Mouse (Mus musculus): ENCODE data around the gene Baz2b. TPM values are rescaled to one million over a fixed set of nuclear protein-coding genes. Genes with fewer than 3 reads are reported as not detected.
A peak's percentile ranks its signal among the peaks of the same experiment; 100 is the strongest.

Baz2b gene
- 10 to 100 TPM; 56.7 to 73.3 (median 59.7) TPM for total RNA-seq (2022)

DNA sequence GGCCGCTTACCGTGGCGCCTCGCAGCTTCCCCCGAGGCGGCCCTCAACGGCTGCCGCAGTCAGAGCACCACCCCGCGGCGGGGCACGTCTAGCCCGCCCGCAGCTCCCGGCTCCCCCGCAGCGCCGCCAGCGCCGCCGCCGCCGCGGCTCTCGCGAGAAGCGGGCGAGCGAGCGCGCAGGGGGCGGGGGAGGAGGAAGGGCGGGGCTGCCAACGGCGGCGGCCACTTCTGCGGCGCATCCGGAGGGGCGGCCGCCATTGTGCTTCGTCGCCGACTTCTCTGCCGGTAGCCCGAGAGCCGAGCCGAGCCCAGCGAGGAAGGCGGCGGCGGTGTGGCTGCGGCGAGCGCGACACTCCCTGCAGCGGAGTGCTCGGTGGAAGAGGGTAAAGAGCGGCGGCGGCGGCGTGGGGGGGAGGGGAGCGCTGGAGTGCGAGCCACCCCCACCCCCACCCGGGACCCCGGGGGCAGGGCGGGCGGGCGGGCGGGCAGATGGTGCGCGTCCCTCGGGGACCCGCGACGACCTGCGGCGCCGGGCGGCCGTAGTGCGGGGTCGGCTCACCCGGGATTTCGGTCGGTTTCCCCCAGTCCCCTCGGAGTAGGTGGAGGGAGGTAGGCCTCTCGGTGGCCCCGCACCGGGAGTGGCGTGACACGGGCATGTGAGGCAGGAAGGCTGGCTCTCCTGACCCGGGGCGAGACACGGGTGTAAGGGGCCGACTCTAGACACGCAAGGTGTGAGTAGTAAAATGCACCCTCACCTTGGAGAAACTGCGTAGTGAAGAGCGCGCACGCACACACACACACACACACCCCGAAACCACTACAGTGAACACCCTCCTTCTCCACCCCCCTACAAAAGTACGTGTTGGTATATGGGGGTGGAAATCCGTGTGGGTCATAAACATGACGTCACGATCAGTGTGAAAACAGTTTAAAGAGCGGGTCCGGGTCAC lies at the start of gene Baz2b, which contains the start of gene March7:
TSS of gene Baz2b (minus strand) at position 137 of the 949 bp plus-strand sequence.
TSS of gene March7 (plus strand) at position 185 of the 949 bp plus-strand sequence.
- DNase-seq (ENCODE audit: low spot score in 2 of 2): peak; percentile 61 to 73

DNA sequence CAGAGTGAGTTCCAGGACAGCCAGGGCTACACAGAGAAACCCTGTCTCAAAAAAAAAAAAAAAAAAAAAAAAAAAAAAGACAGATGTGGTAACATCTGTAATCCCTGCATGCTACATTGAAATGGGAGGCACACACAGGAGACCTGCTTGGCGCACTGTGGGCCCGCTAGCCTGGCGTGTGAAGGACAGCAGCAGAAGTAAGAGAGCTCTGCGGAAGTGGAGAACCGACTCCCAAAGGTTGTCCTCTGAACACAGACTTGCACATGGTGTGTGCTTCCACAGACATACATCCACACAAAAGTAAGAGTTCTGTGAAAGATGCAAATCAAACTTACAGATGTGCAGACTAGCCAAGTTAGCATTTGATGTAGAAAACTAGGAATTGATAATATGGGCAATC lies 49.5 kb upstream of the Baz2b start:
- DNase-seq (ENCODE audit: low spot score in 2 of 2): no peak

DNA sequence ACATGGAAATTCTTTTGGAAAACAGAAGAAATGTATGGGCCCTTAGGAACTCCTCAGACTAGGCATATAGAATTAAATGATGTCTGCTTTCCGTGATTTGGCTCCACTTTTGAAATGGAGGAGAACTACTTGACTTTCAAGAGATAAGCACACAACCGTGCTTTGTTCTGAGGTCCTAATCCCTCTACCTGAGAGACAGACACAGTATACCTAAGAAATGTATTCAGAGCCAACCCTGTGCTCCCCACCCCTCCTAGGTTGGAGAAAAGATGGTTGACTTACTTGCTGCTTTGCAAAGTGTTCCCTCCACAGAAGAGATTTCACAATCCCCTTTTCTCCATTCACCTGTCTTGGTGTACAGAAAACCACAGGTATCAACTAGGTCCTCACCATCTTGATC lies 47.1 kb upstream of the Baz2b start:
- DNase-seq (ENCODE audit: low spot score in 2 of 2): no peak

DNA sequence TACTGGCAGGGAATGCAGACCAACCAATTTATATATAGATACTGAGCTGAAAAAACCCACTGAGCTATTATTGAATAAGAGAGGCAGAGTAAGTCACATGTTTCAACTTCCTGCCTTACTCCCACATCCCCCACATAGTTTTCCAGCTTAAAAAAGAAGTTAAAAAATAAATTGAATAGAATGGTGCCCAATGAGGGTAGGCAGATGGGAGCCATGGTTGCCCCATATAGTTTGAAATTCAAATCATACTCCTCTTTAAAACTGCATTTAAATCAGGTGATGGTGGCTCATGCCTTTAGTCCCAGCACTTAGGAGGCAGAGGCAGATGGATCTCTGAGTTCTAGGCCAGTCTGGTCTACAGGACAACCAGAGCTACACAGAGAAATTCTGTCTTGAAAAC lies 43.9 kb upstream of the Baz2b start:
- no peak for DNase-seq (ENCODE audit: low spot score in 2 of 2)

DNA sequence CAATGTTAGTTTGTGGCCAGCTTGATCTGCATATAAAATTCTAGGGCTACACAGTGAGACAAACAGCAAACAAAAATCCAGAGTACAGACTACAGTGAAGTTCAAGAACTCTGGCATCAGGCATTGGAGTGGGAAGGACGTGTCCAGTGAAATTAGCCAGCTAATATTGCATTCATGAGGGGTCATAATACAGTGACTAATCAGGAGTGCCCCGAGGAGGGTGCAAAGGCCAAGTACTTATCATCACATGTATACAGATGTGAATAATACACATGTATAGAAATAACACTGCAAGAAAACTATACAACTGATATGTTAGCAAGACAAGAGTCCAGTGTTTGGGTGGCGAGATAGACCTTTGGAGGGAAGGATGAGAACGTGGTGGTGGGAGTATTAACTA lies 43.1 kb upstream of the Baz2b start:
- no peak for DNase-seq (ENCODE audit: low spot score in 2 of 2)

DNA sequence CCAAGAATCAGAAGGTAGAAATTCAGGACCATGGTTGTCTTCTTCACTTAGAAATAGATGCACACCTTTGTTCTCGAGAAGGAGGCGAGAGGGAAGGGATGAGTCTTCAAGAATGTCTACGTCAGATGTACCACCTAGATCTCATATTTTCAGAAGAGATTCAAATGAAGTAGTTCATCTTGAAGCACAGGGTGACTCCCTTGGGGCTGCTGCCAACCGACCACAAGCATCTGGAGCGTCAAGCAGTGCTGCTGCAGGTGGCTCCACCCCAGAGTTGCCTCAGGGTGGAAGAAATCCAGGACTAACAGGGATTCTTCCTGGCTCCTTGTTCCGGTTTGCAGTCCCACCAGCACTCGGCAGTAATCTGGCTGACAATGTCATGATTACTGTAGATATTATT lies 24.9 kb upstream of the Baz2b start:
- DNase-seq (ENCODE audit: low spot score in 2 of 2): no peak

DNA sequence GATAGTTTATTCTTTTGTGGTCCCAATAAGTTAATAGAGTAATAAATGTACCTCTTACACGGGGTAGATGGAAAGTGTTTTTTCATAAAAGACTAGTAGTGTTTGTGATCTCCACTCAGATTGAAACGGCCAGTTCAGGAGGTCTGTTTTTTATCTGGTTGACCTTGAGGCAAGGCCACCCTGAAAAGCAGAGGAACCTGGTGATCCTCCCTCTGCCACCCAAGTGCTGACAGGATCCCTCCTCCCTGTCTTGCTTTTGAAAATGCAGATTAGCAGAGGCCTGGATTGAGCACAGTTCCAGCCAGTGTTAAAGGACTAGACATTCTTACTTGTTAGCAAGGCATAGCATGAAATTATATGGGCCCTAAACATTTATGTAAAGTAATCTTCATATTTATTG lies 23.5 kb upstream of the Baz2b start:
- DNase-seq (ENCODE audit: low spot score in 2 of 2): no peak

DNA sequence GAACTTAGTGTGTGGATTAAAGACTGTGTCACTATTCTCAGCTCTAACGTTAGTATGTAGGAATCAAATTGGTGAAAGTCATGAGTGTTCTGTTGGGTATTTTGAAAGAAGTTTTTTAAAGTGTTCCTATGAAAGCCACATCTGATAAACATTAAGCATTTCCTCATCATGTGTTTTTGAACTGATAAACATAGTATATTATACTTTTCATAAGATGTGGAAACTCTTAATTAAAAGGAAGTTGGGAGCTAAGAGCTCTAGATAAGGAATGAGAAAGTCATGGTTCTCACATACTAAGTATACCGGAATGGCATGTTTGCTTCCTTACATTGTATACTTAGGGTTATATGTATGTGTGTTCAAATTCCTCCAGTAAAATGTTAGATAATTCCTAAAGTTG lies 20.7 kb upstream of the Baz2b start:
- DNase-seq (ENCODE audit: low spot score in 2 of 2): no peak

DNA sequence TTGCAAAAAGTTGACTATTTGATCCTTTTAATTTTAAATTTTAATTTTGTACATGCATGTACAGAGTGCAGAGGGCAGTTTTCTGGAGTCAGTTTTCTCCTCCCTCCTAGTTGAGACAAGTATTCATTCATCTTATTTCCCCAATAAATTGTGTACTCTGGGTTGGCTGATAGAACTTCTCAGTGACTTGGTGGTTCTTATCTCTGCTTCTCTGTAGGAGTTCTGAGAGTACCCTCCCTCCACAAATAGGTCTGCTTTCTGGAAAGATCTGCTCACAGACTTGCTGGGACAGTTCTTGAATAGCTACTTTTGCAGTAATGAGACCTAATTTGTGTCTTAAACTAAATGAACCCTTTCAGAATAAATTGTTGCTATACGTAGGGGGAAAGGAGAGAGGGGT lies 18.8 kb upstream of the Baz2b start:
- DNase-seq (ENCODE audit: low spot score in 2 of 2): no peak

DNA sequence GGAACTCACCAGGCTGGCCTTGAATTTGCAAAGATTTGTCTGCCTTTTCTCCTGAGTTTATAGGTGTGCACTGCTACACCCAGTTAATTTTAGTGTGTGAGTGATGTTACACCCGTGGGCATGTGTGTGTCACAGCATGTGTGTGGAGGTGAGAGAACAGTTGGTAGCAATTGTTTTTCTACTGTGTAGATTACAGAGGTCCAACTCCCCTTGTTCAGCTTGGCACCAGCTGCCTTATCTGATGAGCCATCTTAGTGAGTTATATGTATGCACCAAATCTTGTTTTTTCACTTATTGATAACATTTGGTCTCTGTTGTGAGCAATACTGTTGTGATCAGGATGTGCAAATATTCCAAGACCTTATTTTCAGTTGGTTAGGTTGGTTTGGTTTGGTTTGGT lies 13.8 kb upstream of the Baz2b start:
- DNase-seq (ENCODE audit: low spot score in 2 of 2): no peak

DNA sequence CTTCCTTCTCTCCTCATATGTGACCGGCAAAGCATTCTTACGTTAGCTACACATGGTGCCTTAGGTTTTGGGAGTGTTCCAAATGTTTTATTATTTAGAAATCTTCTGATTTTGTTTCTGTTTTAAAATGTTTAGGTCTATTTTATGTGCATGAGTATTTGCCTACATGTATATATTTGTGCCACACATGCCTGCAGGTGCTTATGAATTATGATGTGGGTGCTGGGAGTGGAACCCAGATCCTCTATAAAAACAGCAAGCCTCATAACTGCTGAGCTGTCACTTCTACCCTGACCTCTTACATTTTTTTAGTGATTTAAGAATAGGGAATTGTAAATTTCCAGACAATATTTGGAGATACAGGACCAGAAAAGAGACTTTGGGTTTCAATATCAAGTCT lies 12.3 kb upstream of the Baz2b start:
- DNase-seq (ENCODE audit: low spot score in 2 of 2): no peak

DNA sequence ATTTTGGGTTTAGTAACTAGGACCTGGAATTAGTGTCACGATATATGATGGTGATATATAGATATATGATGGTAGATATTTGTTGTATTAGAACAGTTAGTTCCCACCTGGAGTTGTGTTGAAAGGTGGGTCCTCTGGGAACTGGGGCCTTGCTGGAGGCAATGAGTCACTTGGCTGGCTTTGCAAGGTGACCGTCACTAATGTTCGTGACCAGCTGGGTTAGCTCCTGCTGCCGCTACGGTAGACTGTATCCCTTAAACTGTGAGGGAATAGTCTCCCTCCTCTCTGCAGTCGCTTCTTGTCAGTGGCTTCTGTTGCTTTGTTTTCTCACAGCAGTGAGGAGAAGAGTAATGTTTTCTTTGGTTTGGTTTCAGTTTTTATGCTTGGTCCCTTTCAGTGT lies 11.6 kb upstream of the Baz2b start:
- DNase-seq (ENCODE audit: low spot score in 2 of 2): no peak

DNA sequence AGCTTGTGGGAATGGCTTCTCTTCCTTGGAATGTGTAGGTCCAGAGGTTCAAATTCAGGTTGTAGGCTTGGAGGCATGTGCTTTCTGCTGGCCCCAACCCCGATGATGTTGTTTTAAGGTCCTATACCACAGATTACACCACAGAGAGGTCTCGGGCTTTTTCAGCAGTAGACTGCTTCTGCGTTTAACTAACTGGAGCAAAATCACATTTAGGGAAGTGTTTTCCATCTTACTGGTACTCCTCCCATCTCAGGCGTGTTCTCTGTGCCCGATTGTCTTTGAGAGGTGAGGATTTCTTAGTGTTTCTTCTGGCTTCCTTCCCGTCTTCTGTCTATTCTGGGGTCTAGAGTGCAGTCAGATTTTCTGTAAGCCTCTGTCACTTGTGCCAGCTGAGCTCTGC lies 8.0 kb upstream of the Baz2b start:
- DNase-seq (ENCODE audit: low spot score in 2 of 2): no peak

DNA sequence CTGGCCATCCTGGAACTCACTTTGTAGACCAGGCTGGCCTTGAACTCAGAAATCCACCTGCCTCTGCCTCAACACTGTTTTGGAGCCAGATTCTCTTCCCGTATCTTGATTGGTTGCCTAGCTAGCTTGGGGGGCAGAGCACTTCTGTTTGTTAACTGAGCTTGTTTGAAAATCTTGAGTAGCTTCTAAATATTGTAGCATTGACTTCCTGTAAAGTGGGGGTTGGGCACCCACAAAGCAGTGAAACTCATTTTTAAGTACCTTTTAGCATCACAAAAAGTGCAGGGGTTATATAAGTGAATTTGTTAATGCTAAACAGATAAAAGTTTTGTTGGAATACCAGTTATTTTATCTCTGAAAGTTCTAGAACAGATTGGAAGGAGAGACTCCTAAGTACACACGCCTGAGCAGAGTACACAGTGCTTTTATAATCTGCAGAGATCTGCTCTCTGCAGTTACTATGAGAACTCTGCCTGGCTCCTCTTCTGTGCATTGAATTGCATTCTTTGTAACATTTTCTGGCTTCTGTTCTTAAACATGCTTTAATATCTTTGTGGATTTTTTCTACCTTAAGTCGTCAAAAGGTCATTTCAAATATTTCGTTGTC lies 7.0 kb upstream of the Baz2b start:
- DNase-seq (ENCODE audit: low spot score in 2 of 2): no peak

DNA sequence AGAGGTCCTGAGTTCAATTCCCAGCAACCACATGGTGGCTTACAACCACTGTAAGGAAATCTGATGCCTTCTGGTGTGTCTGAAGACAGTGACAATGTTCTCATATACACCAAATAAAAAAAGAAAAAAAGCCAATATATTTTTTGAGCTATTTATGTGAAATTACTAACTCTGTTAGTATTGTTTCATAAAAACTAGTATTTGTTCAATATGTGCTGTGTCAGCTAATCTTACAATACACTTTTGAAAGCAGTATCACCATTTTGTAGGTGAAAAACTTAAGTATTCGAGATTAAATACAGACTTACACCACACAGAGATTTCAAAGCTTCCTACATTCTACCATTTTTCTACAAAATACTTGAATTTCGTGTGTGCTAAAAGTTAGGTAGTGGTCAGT lies 5.0 kb upstream of the Baz2b start:
- DNase-seq (ENCODE audit: low spot score in 2 of 2): no peak

DNA sequence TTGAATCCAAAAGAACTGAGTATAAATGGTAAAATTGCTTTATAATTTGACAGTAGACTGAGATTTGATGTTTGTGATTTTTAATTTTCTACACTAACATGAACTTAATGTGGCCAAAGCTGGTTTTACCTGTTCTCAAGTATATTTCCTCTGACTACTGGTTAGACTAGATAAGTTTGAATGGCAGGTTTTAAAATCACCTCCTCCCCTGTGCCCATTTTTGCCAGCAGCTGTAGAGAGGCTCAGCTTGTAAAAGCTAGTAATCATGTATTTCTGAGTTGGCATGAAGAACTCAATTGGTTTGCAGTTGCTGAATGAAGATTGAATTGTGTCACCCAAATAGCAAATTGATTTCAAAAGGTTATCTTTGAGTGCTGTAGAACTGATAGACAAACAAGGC lies 2.8 kb upstream of the Baz2b start:
- no peak for DNase-seq (ENCODE audit: low spot score in 2 of 2)

DNA sequence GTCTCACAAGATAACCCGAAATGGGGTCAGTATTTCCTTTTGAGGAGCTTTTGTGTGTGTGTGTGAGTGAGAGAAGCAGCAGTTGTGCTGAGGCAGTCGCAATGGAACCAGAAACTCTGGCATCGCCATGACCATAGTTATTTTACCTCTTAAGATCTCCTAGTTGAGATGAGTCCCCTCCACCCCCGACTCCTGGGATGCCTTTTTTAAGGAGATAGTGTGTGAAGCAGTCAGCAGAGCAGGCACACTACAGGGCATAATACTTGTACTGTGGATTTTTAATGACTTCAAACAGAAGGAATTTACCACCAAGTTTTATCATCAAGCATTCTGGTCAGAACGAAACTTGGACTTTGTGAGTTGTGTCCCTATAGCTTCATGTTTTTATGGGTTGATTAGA lies 1.2 kb upstream of the Baz2b start:
- no peak for DNase-seq (ENCODE audit: low spot score in 2 of 2)

DNA sequence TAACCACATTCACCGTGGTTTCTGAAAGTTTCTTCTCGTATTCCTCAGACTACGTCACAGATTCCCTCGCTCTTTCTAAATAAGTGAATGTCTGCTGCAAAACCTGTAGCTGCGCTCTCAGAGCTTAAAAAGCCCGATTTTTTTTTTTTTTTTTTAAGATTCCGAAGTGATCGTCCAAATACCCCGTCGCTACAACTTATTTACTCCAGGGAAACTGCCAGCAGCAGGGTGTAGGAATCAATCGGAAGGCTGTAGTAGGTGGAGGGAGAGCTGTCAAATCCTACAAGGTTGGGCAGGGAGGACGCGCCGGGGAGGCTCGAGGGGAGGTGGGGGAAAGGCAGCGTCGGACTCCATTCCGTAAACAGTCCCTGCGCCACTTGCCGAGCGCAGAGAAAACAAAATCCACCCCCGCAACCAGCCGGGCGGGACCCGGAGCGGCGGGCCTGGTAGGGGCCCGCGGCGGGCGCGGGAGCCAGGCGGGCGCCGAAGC lies 472 bp downstream of the Baz2b start:
- DNase-seq (ENCODE audit: low spot score in 2 of 2): peak; percentile 39 to 45

DNA sequence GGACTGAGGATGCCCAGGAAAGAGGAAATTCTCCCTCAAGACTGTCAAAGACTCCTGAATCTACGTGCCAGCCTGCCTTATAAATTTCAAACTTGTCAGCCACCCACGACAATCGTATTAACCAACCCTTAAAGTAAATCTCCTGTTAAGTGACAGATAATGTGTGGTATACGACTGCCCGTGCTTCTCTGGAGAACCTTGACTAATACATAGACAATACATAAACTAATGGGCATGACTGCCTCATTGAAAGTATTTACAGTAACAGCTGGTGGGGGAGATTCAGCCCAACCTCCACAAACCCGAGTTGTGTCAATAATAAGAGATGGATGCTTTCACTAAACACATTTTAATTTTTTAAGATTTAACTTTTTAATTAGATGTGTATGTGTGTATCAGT lies 3.8 kb downstream of the Baz2b start:
- no peak for DNase-seq (ENCODE audit: low spot score in 2 of 2)

DNA sequence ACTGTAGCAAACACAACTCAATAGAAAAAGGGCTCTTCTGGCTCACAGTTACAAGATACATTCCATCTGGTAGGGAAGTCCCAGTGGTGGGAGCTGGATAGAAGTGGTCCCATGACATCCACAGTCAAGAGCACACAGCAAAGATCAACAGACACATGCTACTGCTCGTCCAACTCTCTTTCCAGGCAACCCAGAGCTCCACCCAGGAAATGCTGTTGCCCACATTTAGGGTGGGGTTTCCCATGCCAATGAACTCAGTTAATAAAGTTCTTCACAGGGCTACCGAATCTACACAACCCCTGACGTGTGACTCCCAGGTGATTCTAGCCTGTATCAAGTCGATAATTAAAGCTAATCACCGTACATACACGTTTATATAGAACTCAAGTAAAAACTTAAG lies 5.5 kb downstream of the Baz2b start:
- DNase-seq (ENCODE audit: low spot score in 2 of 2): no peak

DNA sequence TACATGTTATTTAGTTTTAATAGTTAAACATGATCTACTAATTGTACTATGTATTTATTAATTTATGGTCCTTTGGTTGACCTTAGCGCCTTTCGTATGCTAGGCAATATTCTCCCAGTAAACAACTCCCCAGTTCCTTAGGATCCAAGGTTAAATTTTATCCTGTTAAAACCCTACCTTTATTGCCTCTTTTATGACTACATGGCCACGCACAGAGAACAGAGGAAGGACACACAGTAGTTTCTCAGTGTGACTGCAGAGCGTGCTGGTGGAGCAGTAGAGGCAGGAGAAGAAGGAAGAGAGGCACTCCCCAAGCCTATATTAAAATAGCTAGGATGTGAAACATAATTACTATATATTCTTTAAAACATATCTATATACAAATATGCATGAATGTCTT lies 5.9 kb downstream of the Baz2b start:
- no peak for DNase-seq (ENCODE audit: low spot score in 2 of 2)

DNA sequence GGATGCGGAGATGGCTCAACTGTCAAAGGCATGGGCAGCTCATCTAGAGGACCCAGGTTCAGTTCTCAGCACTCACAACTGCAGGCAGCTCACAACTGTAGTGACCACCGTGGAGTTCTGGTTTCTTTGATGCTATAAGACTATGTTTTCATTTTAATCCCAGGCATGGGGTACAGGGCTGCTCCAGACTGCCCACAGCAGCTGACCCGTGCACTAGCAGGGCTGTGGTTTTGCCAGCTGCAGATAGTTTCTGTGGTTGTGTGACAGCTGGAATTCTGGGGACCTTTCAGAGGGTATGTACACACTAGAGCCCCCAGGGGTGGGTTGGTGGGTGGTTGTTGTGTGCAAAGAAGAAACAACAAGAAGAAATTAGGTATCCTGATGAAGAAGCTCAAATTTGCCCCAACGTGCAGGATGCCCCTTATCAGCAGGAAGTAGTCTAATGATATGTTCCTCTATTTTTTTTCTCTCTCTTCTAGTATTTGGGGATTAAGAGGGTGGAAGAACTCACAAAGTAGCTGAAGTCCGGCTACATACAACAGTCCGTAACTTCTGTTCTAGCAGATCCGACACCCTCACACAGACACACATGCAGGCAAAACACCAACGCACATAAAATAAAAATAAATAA lies 6.6 kb downstream of the Baz2b start:
- no peak for DNase-seq (ENCODE audit: low spot score in 2 of 2)

All from layer of hippocampus, adult 8-10 months (tissue).